Mouse (Mus musculus): ENCODE data around the gene Ttll6.
"Not testable (repeated sequence)": the region's sequence is repeated elsewhere in the genome, so short reads cannot be mapped to it uniquely, and the experiment has no call there.

Ttll6 gene

DNA sequence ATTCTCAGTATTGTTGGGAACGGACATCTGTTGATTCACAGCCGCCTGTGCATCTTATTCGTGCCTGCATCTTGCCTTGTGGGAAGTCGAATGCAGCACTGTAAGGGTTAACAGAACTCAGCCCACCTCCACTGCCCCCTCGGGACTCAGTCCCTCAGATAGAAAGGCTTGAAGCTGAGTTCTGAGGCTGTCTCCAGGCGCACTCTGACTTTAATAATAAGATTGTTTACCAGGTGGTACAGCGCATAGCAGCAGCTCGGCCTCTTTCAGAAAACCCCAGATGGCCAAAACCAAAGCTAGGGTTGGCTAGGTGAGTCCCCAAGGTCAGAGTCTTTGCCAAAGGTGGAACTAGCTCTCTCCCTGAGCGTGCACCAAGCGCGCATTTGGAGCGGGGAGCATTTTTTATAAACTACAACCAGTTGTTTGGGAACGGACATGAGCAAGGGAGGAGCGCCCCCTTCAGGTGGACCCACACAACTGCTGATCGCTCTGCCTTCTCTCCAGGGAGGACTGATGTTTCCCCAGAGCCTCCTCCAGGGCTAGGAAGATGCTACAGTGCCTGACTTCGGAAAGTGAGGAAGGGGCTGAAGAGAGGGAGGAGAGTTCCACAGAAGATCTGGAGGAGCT, at the start of gene Ttll6:
Ttll6 (plus strand) TSS at position 548 of the 627 bp plus-strand sequence.
- CTCF ChIA-PET: no interaction called here

DNA sequence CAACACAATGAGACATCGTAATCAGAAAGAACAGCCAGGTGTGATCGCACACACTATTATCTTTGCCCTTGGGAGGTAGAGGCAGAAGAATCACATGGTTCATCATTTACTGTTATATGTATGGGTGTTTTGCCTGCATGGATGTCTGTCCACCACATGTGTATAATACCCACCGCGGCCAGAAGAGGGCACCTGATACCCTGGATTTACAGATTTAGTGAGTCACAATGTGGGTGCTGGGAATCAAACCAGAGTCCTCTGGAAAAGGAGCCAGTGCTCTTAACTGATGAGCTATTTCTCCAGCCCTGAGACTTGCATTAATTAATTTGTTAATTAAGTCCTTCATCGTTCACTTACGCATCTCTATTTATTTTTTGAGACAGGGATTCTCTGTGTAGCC, 45.6 kb upstream of the Ttll6 start:
- CTCF ChIA-PET: no interaction called here

DNA sequence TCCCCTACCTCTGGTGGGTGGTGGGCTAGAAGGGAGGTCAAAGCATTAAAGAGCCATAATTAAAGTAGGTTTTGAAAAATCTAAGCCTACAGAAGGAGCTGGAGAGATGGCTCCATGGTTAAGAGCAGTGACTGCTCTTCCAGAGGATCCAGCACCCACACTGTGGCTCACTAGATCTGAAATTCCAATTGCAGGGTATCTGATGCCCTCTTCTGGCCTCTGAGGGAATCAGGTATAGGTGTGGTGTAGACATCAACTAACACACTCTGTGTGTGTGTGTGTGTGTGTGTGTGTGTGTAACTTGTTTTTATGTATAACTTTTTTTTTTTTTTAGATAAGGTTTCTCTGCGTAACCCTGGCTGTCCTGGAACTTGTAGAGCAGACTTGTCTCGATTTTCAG, 42.5 kb upstream of the Ttll6 start:
- CTCF ChIA-PET: no interaction called here

DNA sequence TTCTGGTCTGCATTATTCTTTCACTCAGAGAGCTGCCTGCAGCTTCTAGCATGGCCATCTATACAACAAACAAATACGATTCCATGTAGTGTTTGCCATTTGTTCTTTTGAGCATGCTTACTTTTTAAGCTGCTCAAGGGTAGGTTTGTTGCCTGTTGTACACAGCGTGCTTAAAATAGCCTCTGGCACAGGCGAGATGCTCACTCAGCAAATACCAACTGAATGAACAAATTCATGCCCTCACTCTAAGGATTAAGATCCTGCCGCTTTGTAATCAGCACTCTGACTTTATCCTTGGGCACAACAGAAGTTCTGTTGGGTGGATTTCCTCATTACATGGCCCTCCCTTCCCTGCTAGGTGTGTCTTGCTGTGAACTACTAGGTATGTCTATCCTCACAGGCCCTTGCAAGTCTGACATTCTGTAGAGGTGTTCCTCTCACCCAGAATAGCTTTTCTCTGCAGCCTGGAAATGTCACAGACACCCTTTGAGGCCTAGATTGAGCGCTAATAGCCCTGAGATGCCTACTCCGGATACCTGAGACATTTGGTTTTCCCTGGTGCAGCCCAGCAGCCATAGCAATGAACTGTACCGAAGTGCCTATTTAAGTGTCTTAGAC, 40.8 kb upstream of the Ttll6 start:
- CTCF ChIA-PET: interaction anchor here (0.8 kb wide), 1 partner anchor 23 kb away, joined by 4 read pairs; no protein-coding TSS in a partner anchor

DNA sequence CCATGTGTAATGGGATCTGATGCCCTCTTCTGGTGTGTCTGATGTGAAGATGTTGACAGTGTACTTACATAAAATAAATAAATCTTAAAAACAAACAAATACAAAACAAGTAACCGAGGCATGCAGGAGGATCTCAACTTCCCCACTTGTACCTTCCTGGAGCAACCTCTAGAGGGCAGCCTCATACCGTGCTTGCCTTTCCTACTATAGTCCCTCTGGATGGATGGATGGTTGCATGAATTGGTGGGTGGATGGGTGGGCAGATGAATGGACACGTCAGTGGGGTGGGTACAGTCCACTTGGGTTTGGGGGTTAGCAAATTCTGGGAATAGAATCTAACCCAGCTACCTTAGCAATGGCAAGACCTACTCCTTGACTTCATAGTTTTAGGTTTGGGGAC, 40.2 kb upstream of the Ttll6 start:
- CTCF ChIA-PET: no interaction called here

DNA sequence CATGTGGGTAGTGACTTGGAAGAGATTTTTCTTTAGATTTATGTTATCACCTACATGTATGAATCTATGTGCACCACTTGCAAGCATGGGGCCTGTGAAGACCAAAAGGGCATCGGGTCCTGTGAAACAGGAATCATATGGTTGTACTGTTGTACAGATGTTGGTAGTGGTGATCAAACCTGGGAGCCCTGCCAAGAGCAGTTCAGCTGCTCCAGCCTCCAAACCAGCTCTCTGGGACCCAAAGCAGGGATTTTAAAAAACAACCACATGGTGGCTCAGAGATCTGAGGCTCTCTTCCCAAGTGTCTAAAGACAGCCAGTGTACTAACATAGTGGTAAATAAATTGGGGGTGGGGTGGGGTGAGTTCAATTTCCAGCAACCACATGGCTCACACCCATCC, 25.2 kb upstream of the Ttll6 start:
- CTCF ChIA-PET: no interaction called here

DNA sequence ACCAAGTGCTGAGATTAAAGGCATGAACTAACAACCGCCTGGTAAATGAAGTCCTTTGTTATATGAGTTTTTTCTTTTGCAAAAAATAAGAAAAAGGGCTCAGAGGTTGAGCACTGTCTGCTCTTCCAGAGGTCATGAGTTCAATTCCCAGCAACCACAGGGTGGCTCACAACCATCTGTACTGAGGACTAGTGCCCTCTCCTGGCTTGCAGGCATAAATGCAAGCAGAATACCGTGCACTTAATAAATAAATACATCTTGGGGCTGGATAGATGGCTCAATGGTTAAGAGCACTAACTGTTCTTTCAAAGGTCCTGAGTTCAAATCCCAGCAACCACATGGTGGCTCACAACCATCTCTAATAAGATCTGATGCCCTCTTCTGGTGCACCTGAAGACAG, 22.6 kb upstream of the Ttll6 start:
- CTCF ChIA-PET: not testable (repeated sequence)

DNA sequence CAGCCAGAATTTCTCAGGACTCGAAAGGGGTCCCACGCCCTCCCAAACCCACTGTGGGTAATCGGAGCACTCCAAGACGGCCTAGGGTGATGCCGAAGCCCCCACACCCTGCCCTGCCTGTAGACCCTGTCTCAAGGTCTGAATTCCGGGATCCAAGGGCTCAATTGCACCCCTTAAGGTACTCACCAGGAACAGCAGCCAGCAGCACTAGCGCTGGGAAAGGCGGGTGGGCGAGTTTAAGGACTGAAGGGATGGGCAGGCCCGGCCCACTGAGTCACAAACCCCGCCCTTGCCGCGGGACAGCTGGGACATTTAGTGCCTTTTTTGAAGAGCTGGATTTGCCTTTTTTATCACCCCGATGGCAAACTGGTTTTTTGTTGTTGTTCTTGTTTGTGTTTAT, 21.8 kb upstream of the Ttll6 start, which contains the start of gene Calcoco2:
Calcoco2 (minus strand) TSS at position 214 of the 400 bp plus-strand sequence.
- CTCF ChIA-PET: no interaction called here

DNA sequence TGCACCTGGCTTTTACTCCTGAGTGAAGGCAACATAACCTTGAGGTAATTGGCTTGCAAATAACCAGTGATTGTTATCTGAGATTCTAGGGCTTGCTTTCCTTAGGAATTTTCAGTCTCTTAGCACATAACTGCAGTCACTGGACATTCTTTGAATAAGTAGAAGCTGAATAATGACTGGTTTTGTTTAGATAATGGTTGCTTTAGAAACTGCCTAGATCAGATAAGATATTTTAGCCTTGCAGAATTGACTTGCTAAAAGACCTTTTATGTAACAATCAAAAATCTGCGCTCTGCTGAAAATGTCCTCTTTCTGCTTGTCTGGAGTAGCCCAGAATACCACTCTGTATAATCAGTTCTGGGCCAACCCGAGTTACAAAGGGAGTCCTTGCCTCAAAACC, 19.5 kb upstream of the Ttll6 start:
- CTCF ChIA-PET: no interaction called here

DNA sequence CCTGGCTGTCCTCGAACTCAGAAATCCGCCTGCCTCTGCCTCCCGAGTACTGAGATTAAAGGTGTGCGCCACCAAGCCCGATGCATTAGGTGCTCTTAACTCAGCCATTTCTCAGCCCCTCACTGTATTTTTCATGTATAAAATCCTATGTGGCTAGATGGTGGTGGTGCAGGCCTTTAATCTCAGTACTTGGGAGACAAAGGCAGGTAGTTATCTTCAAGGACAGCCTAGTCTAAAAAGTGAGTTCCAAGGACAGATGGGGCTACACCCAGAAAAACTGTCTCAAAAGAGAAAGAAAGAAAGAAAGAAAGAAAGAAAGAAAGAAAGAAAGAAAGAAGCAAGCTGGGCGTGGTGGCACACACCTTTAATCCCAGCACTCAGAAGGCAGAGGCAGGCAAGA, 18.2 kb upstream of the Ttll6 start:
- CTCF ChIA-PET: no interaction called here

DNA sequence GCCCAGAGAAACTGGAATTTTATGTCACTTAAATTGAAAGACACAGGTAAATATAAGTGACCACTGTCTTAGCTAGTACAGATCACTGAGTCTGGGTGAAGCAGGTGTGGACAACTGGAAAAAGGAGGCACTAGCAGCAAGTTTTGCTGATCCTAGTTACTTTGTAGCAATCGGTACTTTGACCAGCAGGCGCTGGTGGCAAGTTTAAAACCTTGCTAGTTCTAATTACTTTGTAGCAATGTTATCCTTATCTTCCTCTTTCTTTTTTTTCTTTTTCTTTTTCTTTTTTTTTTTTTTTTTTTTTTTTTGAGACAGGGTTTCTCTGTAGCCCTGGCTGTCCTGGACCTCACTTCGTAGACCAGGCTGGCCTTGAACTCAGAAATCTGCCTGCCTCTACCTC, 17.5 kb upstream of the Ttll6 start:
- CTCF ChIA-PET: no interaction called here

DNA sequence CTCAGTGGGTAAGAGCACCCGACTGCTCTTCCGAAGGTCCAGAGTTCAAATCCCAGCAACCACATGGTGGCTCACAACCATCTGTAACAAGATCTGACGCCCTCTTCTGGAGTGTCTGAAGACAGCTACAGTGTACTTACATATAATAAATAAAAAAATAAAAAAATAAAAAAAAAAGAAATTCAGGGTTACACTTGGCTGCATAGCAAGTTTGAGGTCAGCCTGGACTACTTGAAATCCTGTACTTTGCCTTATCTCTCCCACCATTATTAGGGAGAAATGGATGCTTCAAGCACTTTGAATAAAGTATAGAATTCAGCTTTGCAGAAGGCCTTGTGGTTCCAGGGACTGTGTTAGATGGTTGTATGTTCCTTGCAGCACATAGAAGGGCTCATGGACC, 16.7 kb upstream of the Ttll6 start:
- CTCF ChIA-PET: not testable (repeated sequence)

DNA sequence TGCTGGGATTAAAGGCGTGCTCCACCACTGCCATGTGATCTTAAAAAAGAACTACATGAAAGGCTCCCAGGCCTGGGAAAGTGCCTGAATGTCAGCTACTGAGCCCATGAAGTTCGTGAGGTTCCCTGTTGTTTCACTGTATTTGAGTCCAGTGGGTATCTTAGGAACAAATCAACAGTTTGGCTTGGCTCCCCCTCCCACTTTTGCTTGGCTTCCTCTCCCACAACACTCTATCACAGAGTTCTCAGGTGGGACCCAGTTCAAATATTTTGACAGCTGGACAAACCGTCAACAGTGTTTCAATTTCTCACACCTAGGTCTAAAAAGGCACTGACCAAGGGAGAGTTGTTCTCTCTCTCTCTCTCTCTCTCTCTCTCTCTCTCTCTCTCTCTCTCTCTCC, 14.2 kb upstream of the Ttll6 start:
- CTCF ChIA-PET: no interaction called here

DNA sequence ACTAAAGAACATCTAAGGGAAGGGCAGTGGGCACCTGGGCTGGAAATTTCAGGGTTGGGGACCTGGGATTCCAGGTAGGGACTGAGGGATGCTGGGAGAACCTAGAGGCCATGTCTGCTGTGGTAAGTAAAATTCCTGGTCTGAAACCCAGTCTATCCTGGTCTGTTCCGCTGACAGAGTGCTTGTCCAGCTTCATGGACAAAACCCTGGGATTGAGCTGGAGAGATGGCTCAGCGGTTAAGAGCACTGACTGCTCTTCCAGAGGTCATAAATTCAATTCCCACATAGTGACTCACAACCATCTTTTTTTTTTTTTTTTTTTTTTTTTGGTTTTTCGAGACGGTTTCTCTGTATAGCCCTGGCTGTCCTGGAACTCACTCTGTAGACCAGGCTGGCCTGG, 10.8 kb upstream of the Ttll6 start:
- CTCF ChIA-PET: interaction anchor here (0.7 kb wide), 1 partner anchor 164 kb away, joined by 19 read pairs; no protein-coding TSS in a partner anchor

DNA sequence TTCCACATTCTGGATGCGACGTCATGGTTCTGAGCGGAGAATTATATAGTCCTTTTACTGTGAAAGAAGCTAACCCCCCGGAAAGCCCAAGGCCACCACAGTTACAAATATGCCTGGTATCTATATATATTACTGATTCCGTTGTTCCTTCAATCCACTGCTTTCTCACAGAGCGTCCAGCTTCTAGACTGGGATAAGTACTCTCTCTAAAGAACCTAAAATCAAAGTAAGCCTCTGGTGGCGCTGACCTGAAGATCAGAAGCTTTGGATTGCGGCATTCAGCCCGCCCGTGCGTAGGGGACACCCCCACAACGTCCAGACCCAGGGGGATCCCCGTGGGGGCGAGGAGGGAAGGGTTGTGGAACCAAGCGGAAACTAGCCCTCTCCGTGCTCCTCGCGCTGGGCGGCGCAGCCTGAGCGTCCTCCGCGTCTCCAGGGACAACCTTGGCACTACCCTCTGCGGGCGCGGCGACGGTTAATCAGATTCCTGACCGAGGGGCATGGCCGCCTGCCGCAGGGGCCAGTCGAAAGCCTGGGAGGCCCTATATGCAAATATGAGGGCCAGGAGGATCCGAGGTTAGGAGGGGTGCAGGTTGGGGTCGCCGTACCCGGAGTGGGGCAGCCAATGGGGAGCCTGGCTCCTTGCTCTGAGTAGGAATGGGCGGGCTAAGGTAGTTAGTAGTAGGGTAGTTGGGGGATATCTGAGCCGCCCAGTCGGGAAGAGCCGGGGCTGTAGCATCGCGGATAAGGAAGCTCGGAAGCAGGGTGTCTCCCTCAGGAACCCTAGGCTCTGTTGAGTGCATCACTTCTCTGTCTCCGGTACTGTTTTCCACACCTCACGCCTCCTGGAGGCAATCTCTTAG, 9.3 kb upstream of the Ttll6 start:
- CTCF ChIA-PET: no interaction called here

DNA sequence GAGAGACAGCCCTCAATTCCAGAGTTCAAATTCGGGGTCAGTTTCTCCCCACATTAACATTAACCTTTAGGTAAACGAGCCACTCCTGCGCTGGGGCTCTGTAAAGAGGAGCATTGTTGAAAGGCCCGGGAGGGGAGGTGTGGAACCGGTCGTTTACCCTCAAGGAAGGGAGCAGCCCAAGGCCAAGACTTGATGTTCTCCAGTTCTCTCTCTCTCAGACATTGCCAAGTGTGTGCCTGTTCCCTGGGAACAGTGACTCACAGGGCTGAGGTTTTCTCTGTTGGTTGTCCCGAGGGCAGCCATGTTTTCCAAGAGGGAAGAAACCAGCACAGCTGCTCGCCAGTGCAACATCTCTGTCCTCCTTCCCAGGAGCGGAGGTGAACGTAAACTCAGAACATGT, 3.0 kb upstream of the Ttll6 start:
- CTCF ChIA-PET: no interaction called here

DNA sequence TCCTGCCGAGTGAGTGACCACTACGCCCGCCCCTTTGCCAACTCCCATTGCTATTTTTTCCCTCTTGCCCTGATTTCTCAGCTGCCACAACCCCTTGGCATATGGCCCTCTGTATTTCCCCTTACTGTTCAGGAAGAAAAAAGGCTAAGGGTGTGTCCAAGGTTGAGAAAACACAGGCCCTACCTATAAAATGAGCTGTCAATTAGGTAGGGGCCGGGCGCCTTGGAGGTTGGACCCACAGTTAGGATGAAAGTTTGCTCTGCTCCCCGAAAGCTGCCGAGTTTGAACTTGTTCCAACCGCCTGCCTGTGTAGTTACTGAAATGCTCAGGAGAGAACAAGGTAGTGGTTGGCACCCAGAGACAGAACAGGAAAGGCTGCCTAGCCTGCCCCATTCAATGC, 2.3 kb downstream of the Ttll6 start:
- CTCF ChIA-PET: no interaction called here

DNA sequence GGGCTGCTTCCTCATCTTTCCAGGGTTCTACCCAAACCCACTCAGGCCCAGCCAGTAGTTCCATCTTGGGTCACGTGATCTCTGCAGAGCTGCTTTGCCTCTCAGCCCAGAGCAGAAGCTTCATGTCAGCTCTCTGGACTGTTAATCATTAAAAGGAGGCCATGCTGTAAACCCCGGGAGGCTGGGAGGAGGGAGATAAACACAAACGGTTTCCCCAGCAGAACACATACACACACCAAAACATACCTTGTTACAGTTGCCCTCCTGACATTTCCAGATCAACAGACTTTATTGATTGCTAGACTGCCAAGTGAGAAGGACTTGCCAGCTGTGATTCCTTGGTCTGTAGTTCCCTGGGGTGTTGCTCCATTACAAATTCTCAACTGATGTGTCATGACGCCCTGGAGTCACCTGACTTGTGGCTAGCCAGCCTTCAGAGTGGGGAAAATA, 7.2 kb downstream of the Ttll6 start:
- CTCF ChIA-PET: no interaction called here

DNA sequence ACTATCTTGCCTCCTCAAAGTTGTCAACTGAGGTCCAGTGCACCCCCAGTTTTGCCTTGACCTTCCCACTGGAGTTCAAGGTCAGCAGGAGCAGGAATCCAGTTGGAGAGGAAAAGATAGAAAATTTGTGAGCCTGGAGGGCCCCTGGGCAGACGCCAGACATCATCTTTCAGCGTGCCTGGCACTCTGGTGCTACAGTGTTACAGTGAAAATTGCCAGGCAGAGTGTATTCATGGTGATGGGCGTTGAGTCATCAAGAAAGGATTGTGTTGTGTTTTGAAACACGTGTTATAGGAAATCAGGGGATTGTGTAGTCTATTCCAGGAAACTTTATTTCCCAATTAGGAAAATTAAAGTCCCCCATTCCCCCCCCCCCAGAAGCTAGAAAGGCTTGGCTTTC, 10.2 kb downstream of the Ttll6 start:
- CTCF ChIA-PET: no interaction called here

DNA sequence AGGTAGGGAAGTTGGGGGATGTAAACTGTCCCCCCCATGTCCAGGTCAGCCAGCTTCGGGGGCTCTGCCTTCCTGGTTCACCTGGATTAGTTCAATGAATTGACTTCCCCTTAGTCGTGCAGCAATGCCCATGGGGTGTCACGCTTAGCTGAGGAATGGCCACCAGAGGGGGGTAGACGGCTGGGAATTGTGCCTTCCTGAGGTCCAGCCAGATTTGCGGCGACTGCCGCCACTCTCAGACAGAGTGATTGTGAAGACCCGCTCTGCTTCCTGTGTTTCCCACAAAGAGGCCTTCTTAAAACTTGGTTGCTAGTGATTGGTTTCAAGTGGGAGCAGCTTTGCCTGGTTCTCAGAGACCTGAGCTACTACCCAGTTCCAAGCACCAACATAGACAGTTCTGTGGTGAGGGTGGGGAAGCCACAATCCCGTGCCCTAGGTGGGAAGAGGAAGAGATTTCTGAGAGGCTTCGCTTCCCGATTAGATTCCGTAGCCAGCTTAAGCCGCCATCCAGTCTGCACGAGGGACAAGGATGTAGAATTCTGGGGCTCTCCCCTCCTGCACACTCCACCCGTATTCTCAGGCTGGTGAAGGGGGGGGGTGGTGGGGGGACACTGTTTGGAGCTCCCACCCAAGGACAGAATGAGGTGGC, 12.2 kb downstream of the Ttll6 start:
- CTCF ChIA-PET: no interaction called here

DNA sequence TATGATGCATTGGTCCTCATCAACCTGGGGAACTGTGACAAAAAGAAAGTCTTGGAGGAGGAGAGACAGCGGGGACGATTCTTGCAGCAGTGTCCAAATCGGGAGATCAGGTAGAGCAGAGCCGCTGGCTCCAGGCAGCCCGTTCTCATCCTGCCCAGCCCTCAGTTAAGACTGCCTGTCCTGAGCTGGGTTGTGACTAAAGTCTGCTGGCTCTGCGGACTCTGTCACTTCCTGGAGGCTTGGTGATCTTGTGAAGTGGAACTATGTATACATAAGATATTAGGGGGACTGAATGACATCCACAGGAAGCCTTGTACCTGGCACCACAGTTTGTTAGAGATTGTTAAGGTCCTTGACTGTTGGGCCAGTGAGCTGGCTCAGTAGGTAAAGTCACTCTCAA, 13.9 kb downstream of the Ttll6 start:
- CTCF ChIA-PET: no interaction called here

DNA sequence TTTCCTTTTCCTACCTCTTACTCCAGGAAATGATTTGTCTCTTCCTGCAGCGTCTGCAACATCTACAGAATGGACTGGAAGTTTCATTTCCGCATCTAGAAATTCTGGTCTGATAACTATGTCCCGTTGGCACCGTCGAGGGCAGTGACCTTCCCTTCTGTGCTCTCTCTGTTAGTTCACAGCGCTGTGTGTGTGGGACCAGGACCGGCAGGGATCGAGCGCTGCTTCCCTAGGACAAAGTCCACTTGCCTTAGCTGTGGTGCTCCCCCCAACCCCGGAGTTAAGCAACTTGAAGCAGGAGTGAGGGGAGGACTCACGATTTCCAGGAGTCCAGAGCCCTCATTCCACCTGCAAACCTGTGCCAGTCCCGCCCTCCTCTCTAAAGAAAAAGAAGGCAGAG, 31.2 kb downstream of the Ttll6 start:
- CTCF ChIA-PET: no interaction called here

DNA sequence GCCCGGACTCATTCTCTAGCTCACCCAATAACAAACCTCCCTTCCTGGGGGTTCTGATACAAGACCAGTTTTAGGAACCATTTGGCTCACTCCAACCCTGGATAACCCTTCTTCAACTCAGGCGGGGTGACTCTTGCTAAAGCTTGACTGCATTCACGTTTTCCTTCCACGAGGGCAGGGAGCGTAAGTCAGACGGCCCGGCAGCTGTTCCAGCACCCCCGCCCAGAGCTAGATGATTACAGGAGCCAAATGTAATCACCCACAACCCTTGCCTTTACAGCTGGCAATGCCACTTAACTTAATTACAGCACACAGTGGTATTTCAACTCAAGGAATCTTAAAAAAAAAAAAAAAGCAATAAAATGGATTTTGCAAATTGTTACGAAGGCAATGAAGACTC, 34.5 kb downstream of the Ttll6 start:
- CTCF ChIA-PET: no interaction called here
